Mouse (Mus musculus) ES-E14 (cell line): ENCODE measurements around the gene Gm28035. TPM values are rescaled to one million over a fixed set of nuclear protein-coding genes. Genes with fewer than 3 reads are reported as not detected.

Experiments
- DNase-seq: peaks from one replicate; pipeline ENCODE4 v3.0.0-alpha.2; 2013; ENCODE audit warnings: low read depth, low spot score
- H3K27ac ChIP-seq: 2 replicates; pipeline ENCODE4 v1.5.1; 2012; ENCODE audit warnings: low read depth, mild to moderate bottlenecking, low read length, moderate library complexity, mixed read lengths; ENCODE audit not compliant: poor library complexity, insufficient read depth, severe bottlenecking
- H3K36me3 ChIP-seq: 2 replicates; pipeline ENCODE4 v1.6.1; 2012; ENCODE audit warnings: mild to moderate bottlenecking, low read length, moderate library complexity, mixed read lengths; ENCODE audit not compliant: control insufficient read depth, poor library complexity, insufficient read depth, severe bottlenecking
- H3K4me1 ChIP-seq, 2 experiments: fragments of 150-350 bp in 1 of 2; sonication (generic) in 1 of 2; 2 replicates each; pipeline ENCODE4 v1.6.1; 2012; ENCODE audit warnings: low read length in 2 of 2, mild to moderate bottlenecking in 1 of 2, mixed read lengths in 1 of 2; ENCODE audit not compliant: control insufficient read depth in 2 of 2, insufficient read depth in 2 of 2, poor library complexity in 1 of 2
- H3K4me3 ChIP-seq, 2 experiments: fragments of 150-350 bp in 1 of 2; sonication (generic) in 1 of 2; 2 replicates each; pipeline ENCODE4 v1.5.1; 2012; ENCODE audit warnings: low read length in 2 of 2, low read depth in 1 of 2, mild to moderate bottlenecking in 1 of 2, mixed read lengths in 1 of 2; ENCODE audit not compliant: insufficient read depth in 1 of 2, poor library complexity in 1 of 2, severe bottlenecking in 1 of 2
- H3K9ac ChIP-seq: 2 replicates; pipeline ENCODE4 v1.6.1; 2012; ENCODE audit warnings: low read depth, mild to moderate bottlenecking, low read length, mixed read lengths; ENCODE audit not compliant: poor library complexity, insufficient read depth, severe bottlenecking
- H3K9me3 ChIP-seq: fragments of 150-350 bp; sonication (generic); 2 replicates; pipeline ENCODE4 v1.6.1; 2012; ENCODE audit warnings: low read depth, mild to moderate bottlenecking, low read length; ENCODE audit not compliant: control insufficient read depth, insufficient read depth
- CHD2 ChIP-seq: IDR thresholded peaks from 2 replicates; pipeline ENCODE4 v1.6.1; 2014; ENCODE audit warnings: mild to moderate bottlenecking, low read depth, low read length, inconsistent platforms
- HCFC1 ChIP-seq: IDR thresholded peaks from 2 replicates; pipeline ENCODE4 v1.6.1; 2012; ENCODE audit warnings: low read length, inconsistent platforms, borderline replicate concordance; ENCODE audit not compliant: insufficient read depth
- MAFK ChIP-seq: IDR thresholded peaks from 2 replicates; pipeline ENCODE4 v1.6.1; 2014; ENCODE audit warnings: mild to moderate bottlenecking, low read depth, low read length, inconsistent platforms; ENCODE audit not compliant: insufficient read depth
- ZC3H11A ChIP-seq: IDR thresholded peaks from 2 replicates; pipeline ENCODE4 v1.6.1; 2012; ENCODE audit warnings: low read depth, mild to moderate bottlenecking, inconsistent platforms, low read length, borderline replicate concordance
- ZNF384 ChIP-seq: IDR thresholded peaks from 2 replicates; pipeline ENCODE4 v1.6.1; 2012; ENCODE audit warnings: low read depth, low read length, inconsistent platforms
- in situ Hi-C, 2 experiments: fragments of 600-800 bp; cut with MboI; formaldehyde crosslinking; loops; one replicate each; pipeline ENCODE4 v1.15.1; 2025; ENCODE audit warnings: low sequenced_read_pairs in 2 of 2, inconsistent platforms in 1 of 2; ENCODE audit not compliant: unreplicated experiment in 2 of 2
- total RNA-seq: library from RNA; depleted of rRNA; stranded (reverse); fragments of 300-350 nt; gene quantifications from 2 replicates; pipeline ENCODE4 v1.2.3, GENCODE M21; 2012

Gene Gm28035
- total RNA-seq, 1 experiment: 0.76 TPM

GRCm38 (mm10) chr2:30257699-30258460 lies 17.5 kb downstream of the Gm28035 start:
- peaks cover 32% of the 10 kb centered on the region for H3K36me3 ChIP-seq
- H3K9me3 ChIP-seq: no peaks in the 10 kb centered on the region
- no peak overlapping the region for H3K4me3 ChIP-seq
- H3K27ac ChIP-seq: no peak overlapping the region
- in situ Hi-C loops: no loop called here
- DNase-seq: no peak
- peaks cover 0 to 5% of the 10 kb centered on the region in 2 experiments; a peak in 1 of 4 replicates for H3K4me1 ChIP-seq
- TF ChIP-seq HCFC1: no peak
- TF ChIP-seq CHD2: no peak
- TF ChIP-seq MAFK: no peak
- no peak for TF ChIP-seq ZC3H11A
- no peak for TF ChIP-seq ZNF384
- no peak overlapping the region for H3K9ac ChIP-seq

- no peaks in the 10 kb centered on the region for H3K9me3 ChIP-seq
- H3K4me1 ChIP-seq: peaks cover 0 to 8% of the 10 kb centered on the region in 2 experiments; a peak in 1 of 4 replicates
- H3K9ac ChIP-seq: no peak overlapping the region
- H3K27ac ChIP-seq: no peak overlapping the region
- no peak overlapping the region for H3K4me3 ChIP-seq
- no peak for TF ChIP-seq ZNF384
- no peak for TF ChIP-seq CHD2
- no peak for TF ChIP-seq ZC3H11A
- TF ChIP-seq MAFK: no peak
- no peak for TF ChIP-seq HCFC1
- DNase-seq: no peak
- peaks cover 37% of the 10 kb centered on the region for H3K36me3 ChIP-seq
- in situ Hi-C loops: no loop called here
Measured at GRCm38 (mm10) chr2:30258600-30258999, 18.2 kb downstream of the Gm28035 start.

- H3K4me1 ChIP-seq: peaks cover 0 to 10% of the 10 kb centered on the region in 2 experiments; a peak in 2 of 4 replicates
- no peak for DNase-seq
- H3K4me3 ChIP-seq: no peak overlapping the region
- TF ChIP-seq MAFK (no peak), CHD2 (no peak), ZC3H11A (no peak), ZNF384 (no peak), HCFC1 (no peak)
- no peak overlapping the region for H3K27ac ChIP-seq
- H3K36me3 ChIP-seq: peaks cover 37% of the 10 kb centered on the region
- no peaks in the 10 kb centered on the region for H3K9me3 ChIP-seq
- no peak overlapping the region for H3K9ac ChIP-seq
- in situ Hi-C loops: no loop called here
Measured at GRCm38 (mm10) chr2:30259131-30260064, 19.0 kb downstream of the Gm28035 start.

DNA sequence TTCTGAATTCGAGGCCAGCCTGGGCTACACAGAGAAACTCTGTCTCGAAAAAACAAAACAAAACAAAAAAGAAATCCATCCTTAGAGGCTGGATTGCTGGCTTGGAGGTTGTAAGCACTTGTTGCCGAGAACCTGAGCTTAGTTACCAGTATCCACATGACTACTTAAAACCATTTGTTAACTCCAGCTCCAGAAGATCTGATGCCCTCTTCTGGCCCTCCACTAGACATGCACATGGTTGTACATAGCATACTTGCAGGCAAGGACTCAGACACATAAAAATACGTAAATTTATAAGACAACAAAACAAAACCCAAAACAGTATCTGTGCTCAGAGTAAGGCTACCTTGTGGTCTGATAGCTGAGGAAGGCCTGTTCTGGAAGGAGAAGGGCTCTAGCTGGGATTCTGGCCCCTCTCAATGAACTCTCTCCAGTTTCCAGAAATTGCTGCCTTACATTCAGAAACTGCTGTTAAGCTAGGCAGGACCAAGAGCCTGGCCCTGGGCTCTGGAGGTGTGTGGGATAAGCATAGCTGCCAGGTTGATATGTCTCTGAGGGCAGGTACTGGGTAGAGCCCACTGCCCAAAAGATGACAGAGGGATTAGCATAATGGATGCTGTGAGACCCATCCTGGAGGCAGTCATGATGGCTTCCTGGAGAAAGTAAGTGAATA lies 20.8 kb downstream of the Gm28035 start:
- no peak overlapping the region for H3K9ac ChIP-seq
- peaks cover 25% of the 10 kb centered on the region for H3K36me3 ChIP-seq
- TF ChIP-seq ZC3H11A: no peak
- no peak for TF ChIP-seq ZNF384
- TF ChIP-seq MAFK: no peak
- TF ChIP-seq CHD2: no peak
- TF ChIP-seq HCFC1: no peak
- no peak for DNase-seq
- no peaks in the 10 kb centered on the region for H3K9me3 ChIP-seq
- H3K4me3 ChIP-seq: no peak overlapping the region
- in situ Hi-C loops: no loop called here
- peaks cover 6 to 27% of the 10 kb centered on the region in 2 experiments; a peak in 3 of 4 replicates for H3K4me1 ChIP-seq
- H3K27ac ChIP-seq: no peak overlapping the region
